Mouse (Mus musculus) gastrocnemius, postnatal 25 days (tissue): ENCODE results near the gene Plekha4. TPM values are rescaled to one million over a fixed set of nuclear protein-coding genes. Genes with fewer than 3 reads are reported as not detected.

Experiments
- DNase-seq: peaks from one replicate; pipeline ENCODE4 v3.0.0; 2022
- total RNA-seq, 2 experiments: library from RNA; stranded (reverse); gene quantifications; 1 replicate in 1 of 2; 2 replicates in 1 of 2; pipeline ENCODE4 v1.2.3; 2021

Gene Plekha4
- total RNA-seq, 2 experiments from 2014 or later = 7.5 to 8.5 TPM

- DNase-seq = no peak
Observed at GRCm38 (mm10) chr7:45538163-45539041, 12.3 kb downstream of the Plekha4 start.

GRCm38 (mm10) chr7:45539095-45539494, 13.0 kb downstream of the Plekha4 start:
- DNase-seq = no peak

GRCm38 (mm10) chr7:45540213-45540612, 14.1 kb downstream of the Plekha4 start:
- no peak for DNase-seq

- DNase-seq = no peak
Observed at GRCm38 (mm10) chr7:45544525-45544924, 18.4 kb downstream of the Plekha4 start.

- DNase-seq = no peak
Observed at GRCm38 (mm10) chr7:45549641-45550436, 23.7 kb downstream of the Plekha4 start.

GRCm38 (mm10) chr7:45550821-45551511, 24.8 kb downstream of the Plekha4 start:
- DNase-seq = no peak

- DNase-seq = no peak
Observed at GRCm38 (mm10) chr7:45551512-45551883, 25.4 kb downstream of the Plekha4 start.

- no peak for DNase-seq
Observed at GRCm38 (mm10) chr7:45553519-45553918, 27.4 kb downstream of the Plekha4 start.

GRCm38 (mm10) chr7:45553990-45554389, 27.9 kb downstream of the Plekha4 start:
- no peak for DNase-seq

GRCm38 (mm10) chr7:45554744-45555143, 28.6 kb downstream of the Plekha4 start, which contains the start of gene Hsd17b14:
Gene Hsd17b14 (plus strand): TSS chr7:45554893.
- DNase-seq = no peak

GRCm38 (mm10) chr7:45555787-45556186, 29.7 kb downstream of the Plekha4 start:
- peak; percentile 74 for DNase-seq

GRCm38 (mm10) chr7:45558907-45559306, 32.8 kb downstream of the Plekha4 start:
- DNase-seq = no peak

GRCm38 (mm10) chr7:45560241-45560640, 34.1 kb downstream of the Plekha4 start:
- no peak for DNase-seq

GRCm38 (mm10) chr7:45560843-45561623, 34.9 kb downstream of the Plekha4 start:
- DNase-seq = peak; percentile 55

- DNase-seq = peak; percentile 57
Observed at GRCm38 (mm10) chr7:45561624-45562520, 35.7 kb downstream of the Plekha4 start.

- no peak for DNase-seq
Observed at GRCm38 (mm10) chr7:45564811-45565210, 38.7 kb downstream of the Plekha4 start.

- no peak for DNase-seq
Observed at GRCm38 (mm10) chr7:45565446-45565845, 39.3 kb downstream of the Plekha4 start.

GRCm38 (mm10) chr7:45567112-45567779, 41.1 kb downstream of the Plekha4 start:
- no peak for DNase-seq

- DNase-seq = peak; percentile 94
Observed at GRCm38 (mm10) chr7:45567780-45568516, 41.8 kb downstream of the Plekha4 start.
